In genomic region chr2:22985973-22986657, GRCm38 (mm10) we compare ENCODE assay signal across 9 mouse cellular contexts. TPM values are rescaled to one million over a fixed set of nuclear protein-coding genes. Genes with fewer than 3 reads are reported as not detected.
A peak's percentile ranks its signal among the peaks of the same experiment; 100 is the strongest.
DNase-seq lines count a peak whose midpoint lies in the region; ATAC-seq lines count a peak whose summit lies in the region.
"Had no signal": no experiment of that assay in that cellular context is flagged by ENCODE, and none has a peak within 500 bp of the region (broad histone marks: within the 10 kb centered on the region; RNA-seq: fewer than 3 reads in every experiment).

No protein-coding gene starts in this region.

- H3K4me2 ChIP-seq in midbrain, embryonic 14.5 days (ENCODE audit: low read length): no peak overlapping the region
- H3K4me2 ChIP-seq in midbrain, embryonic 13.5 days (replicated peaks): no peak overlapping the region
- peak overlapping the region; percentile 31; the same call in 1 of the 2 replicates for H3K4me2 ChIP-seq in embryonic facial prominence, embryonic 13.5 days
- no peak overlapping the region for H3K4me2 ChIP-seq in limb, embryonic 15.5 days
- H3K4me2 ChIP-seq: midbrain, embryonic 12.5 days had no signal

- no peak overlapping the region for H3K4me3 ChIP-seq in midbrain, embryonic 14.5 days (replicated peaks; ENCODE audit: low read depth, low read length)
- H3K4me3 ChIP-seq in midbrain, embryonic 13.5 days (replicated peaks): no peak overlapping the region
- no peak overlapping the region for H3K4me3 ChIP-seq in embryonic facial prominence, embryonic 13.5 days
- H3K4me3 ChIP-seq in limb, embryonic 15.5 days: no peak overlapping the region
- H3K4me3 ChIP-seq: midbrain, embryonic 12.5 days had no signal

- no peak overlapping the region for H3K9ac ChIP-seq in midbrain, embryonic 14.5 days (replicated peaks; ENCODE audit: low read length)
- H3K9ac ChIP-seq in midbrain, embryonic 13.5 days (replicated peaks): no peak overlapping the region
- no peak overlapping the region for H3K9ac ChIP-seq in embryonic facial prominence, embryonic 13.5 days
- H3K9ac ChIP-seq in limb, embryonic 15.5 days: no peak overlapping the region
- H3K9ac ChIP-seq: midbrain, embryonic 12.5 days had no signal

- no peak overlapping the region; the same call in 1 of the 2 replicates for H3K27ac ChIP-seq in midbrain, embryonic 14.5 days (replicated peaks; ENCODE audit: low read depth, low read length)
- no peak overlapping the region; the same call in 1 of the 2 replicates for H3K27ac ChIP-seq in midbrain, embryonic 13.5 days
- H3K27ac ChIP-seq in embryonic facial prominence, embryonic 13.5 days: peak overlapping the region; percentile 75
- H3K27ac ChIP-seq in limb, embryonic 15.5 days: peak overlapping the region; percentile 52; the same call in 1 of the 2 replicates
- H3K27ac ChIP-seq: midbrain, embryonic 12.5 days had no signal

- no peaks in the 10 kb centered on the region for H3K9me3 ChIP-seq in midbrain, embryonic 14.5 days (ENCODE audit: control insufficient read depth, low read length)
- H3K9me3 ChIP-seq in midbrain, embryonic 13.5 days: no peaks in the 10 kb centered on the region
- H3K9me3 ChIP-seq in embryonic facial prominence, embryonic 13.5 days: no peaks in the 10 kb centered on the region
- no peaks in the 10 kb centered on the region for H3K9me3 ChIP-seq in limb, embryonic 15.5 days
- H3K9me3 ChIP-seq: midbrain, embryonic 12.5 days had no signal

- WGBS in midbrain, embryonic 14.5 days: 58% methylated on average over 2 of the region's 2 CpGs
- 58% methylated on average over 2 of the region's 2 CpGs for WGBS in midbrain, embryonic 13.5 days
- 36% methylated on average over 2 of the region's 2 CpGs for WGBS in embryonic facial prominence, embryonic 13.5 days
- 52% methylated on average over 2 of the region's 2 CpGs for WGBS in limb, embryonic 15.5 days

- no peaks in the 10 kb centered on the region; the same call in 1 of the 2 replicates for H3K4me1 ChIP-seq in midbrain, embryonic 14.5 days (ENCODE audit: control insufficient read depth, insufficient read depth, low read length)
- peaks cover 5% of the 10 kb centered on the region; the same call in 1 of the 2 replicates for H3K4me1 ChIP-seq in midbrain, embryonic 13.5 days (replicated peaks)
- H3K4me1 ChIP-seq in embryonic facial prominence, embryonic 13.5 days: peaks cover 11% of the 10 kb centered on the region
- peaks cover 10% of the 10 kb centered on the region for H3K4me1 ChIP-seq in limb, embryonic 15.5 days
- H3K4me1 ChIP-seq: midbrain, embryonic 12.5 days had no signal

- no peaks in the 10 kb centered on the region for H3K27me3 ChIP-seq in midbrain, embryonic 14.5 days (ENCODE audit: control insufficient read depth, insufficient read depth, low read length)
- H3K27me3 ChIP-seq in midbrain, embryonic 13.5 days: no peaks in the 10 kb centered on the region
- H3K27me3 ChIP-seq in embryonic facial prominence, embryonic 13.5 days: no peaks in the 10 kb centered on the region
- H3K27me3 ChIP-seq in limb, embryonic 15.5 days: no peaks in the 10 kb centered on the region
- H3K27me3 ChIP-seq: midbrain, embryonic 12.5 days had no signal

- no peak for DNase-seq in frontal cortex, postnatal 25 days (ENCODE audit: low spot score in 2 of 2)
- DNase-seq in midbrain, embryonic 14.5 days: peak; percentile 36
- no peak for DNase-seq in adrenal gland, postnatal 10 days

- peak; percentile 78 for ATAC-seq in frontal cortex, adult (ENCODE audit: low TSS enrichment)
- no peak for ATAC-seq in midbrain, embryonic 14.5 days (ENCODE audit: low FRiP score, low TSS enrichment)
- no peak for ATAC-seq in midbrain, embryonic 13.5 days
- no peak; the same call in 1 of the 2 replicates for ATAC-seq in embryonic facial prominence, embryonic 13.5 days (ENCODE audit: insufficient number of reproducible peaks, insufficient read depth, low FRiP score, low TSS enrichment, low read depth)
- no peak for ATAC-seq in limb, embryonic 15.5 days (ENCODE audit: insufficient number of reproducible peaks, low FRiP score, low TSS enrichment, low read depth)
- ATAC-seq in erythroblast, adult 5-6 weeks (replicated peaks; ENCODE audit: low FRiP score, poor library complexity, severe bottlenecking): no peak

- H3K36me3 ChIP-seq in midbrain, embryonic 14.5 days (ENCODE audit: control insufficient read depth, insufficient read depth, low read length): no peaks in the 10 kb centered on the region
- no peaks in the 10 kb centered on the region for H3K36me3 ChIP-seq in midbrain, embryonic 13.5 days
- H3K36me3 ChIP-seq in embryonic facial prominence, embryonic 13.5 days: no peaks in the 10 kb centered on the region
- no peaks in the 10 kb centered on the region for H3K36me3 ChIP-seq in limb, embryonic 15.5 days
- H3K36me3 ChIP-seq: midbrain, embryonic 12.5 days had no signal

RNA-seq across cellular contexts. Expression of gene Abi1, which starts 53.9 kb away (rescaled TPM):
- polyA plus RNA-seq in midbrain, embryonic 14.5 days (2014; fragmentation: Nextera tagmentation; extraction: Ambion mirVana): 63.5 and 64.3 TPM in 2 replicates
- polyA plus RNA-seq in midbrain, embryonic 13.5 days (2015; fragmentation: Nextera tagmentation; extraction: Ambion mirVana): 51.7 and 51.9 TPM in 2 replicates
- 41.7 and 45.6 TPM in 2 replicates for polyA plus RNA-seq in embryonic facial prominence, embryonic 13.5 days (2015; fragmentation: Nextera tagmentation; extraction: Ambion mirVana)
- polyA plus RNA-seq in limb, embryonic 15.5 days (2015; fragmentation: Nextera tagmentation; extraction: Ambion mirVana): 52.0 and 57.0 TPM in 2 replicates
- 44.4 and 53.1 TPM in 2 replicates for total RNA-seq in erythroblast, adult 5-6 weeks (2015; ENCODE audit: low replicate concordance)
- total RNA-seq in erythroblast, adult 5-6 weeks (2017; ENCODE audit: low replicate concordance): 53.5 and 75.7 TPM in 2 replicates
- 10 to 100 TPM; 57.6 to 57.8 TPM for total RNA-seq in adrenal gland, postnatal 10 days (2021)

Comparison
In these comparisons a context has a peak if more than half of its experiments do, and no peak if none do; other contexts are left out.
1. H3K27ac ChIP-seq: peak in embryonic facial prominence, embryonic 13.5 days (single experiment) and limb, embryonic 15.5 days (single experiment); none in midbrain, embryonic 14.5 days (single experiment) and midbrain, embryonic 13.5 days (single experiment).